Comparison of ENCODE assay signal across 8 mouse cellular contexts in genomic region chr19:5038709-5039156, GRCm38 (mm10). TPM values are rescaled to one million over a fixed set of nuclear protein-coding genes. Genes with fewer than 3 reads are reported as not detected.
DNase-seq lines count a peak whose midpoint lies in the region; ATAC-seq lines count a peak whose summit lies in the region.

Gene B4gat1 (plus strand): TSS chr19:5038826.
Gene AC124502.3 (plus strand): TSS chr19:5038891.

- under 1% methylated on average over 44 of the region's 44 CpGs for WGBS in embryonic facial prominence, embryonic 12.5 days

- peaks cover 35% of the 10 kb centered on the region for H3K4me1 ChIP-seq in embryonic facial prominence, embryonic 12.5 days

- H3K27me3 ChIP-seq in embryonic facial prominence, embryonic 12.5 days, result no peaks in the 10 kb centered on the region

- peak within 1 kb of the TSS; percentile 91 for H3K4me3 ChIP-seq in embryonic facial prominence, embryonic 12.5 days

- no peaks in the 10 kb centered on the region for H3K9me3 ChIP-seq in embryonic facial prominence, embryonic 12.5 days

- H3K36me3 ChIP-seq in embryonic facial prominence, embryonic 12.5 days, result peaks cover 5% of the 10 kb centered on the region

- H3K4me2 ChIP-seq in embryonic facial prominence, embryonic 12.5 days (replicated peaks), result peak within 1 kb of the TSS; percentile 99

- peak within 1 kb of the TSS; percentile 83 for H3K27ac ChIP-seq in embryonic facial prominence, embryonic 12.5 days

- peak; percentile 86 for ATAC-seq in embryonic facial prominence, embryonic 12.5 days (ENCODE audit: insufficient number of reproducible peaks, insufficient read depth, low FRiP score, low TSS enrichment)

- H3K9ac ChIP-seq in embryonic facial prominence, embryonic 12.5 days, result peak within 1 kb of the TSS; percentile 94

- peak; percentile 90 for DNase-seq in 416B (ENCODE audit: low read depth)
- peak; percentile 93 to 94 for DNase-seq in adrenal gland, postnatal 36 days
- DNase-seq in heart, adult 8-10 months (ENCODE audit: low spot score), result peak; percentile 76
- DNase-seq in kidney, adult 9 months, result peak; percentile 87
- peak; percentile 88 for DNase-seq in liver
- peak; percentile 55 to 71 for DNase-seq in monocyte, adult 2 months (ENCODE audit: low read depth in 1 of 2, low spot score in 2 of 2)
- peak; percentile 84 to 90 for DNase-seq in spleen, postnatal 4 days (ENCODE audit: low spot score in 2 of 2)

RNA-seq across cellular contexts. Expression of gene B4gat1, which starts in this region (rescaled TPM):
- 10 to 100 TPM; 27.8 to 43.5 TPM for total RNA-seq in adrenal gland, postnatal 36 days (2021)
- polyA plus RNA-seq in embryonic facial prominence, embryonic 12.5 days (2016; fragmentation: Nextera tagmentation; extraction: Ambion mirVana), result 46.4 and 48.1 TPM in 2 replicates
- 10 to 100 TPM; 45.0 to 47.2 (median 45.6) TPM for total RNA-seq in heart, adult 8-10 months (2022)

RNA-seq across cellular contexts. Expression of gene AC124502.3, which starts in this region (rescaled TPM):
- 1 to 10 TPM in 1 of 2 experiments, under 1 TPM in 1; 0.99 to 2.3 TPM for total RNA-seq in adrenal gland, postnatal 36 days (2021)
- 3.5 and 4.7 TPM in 2 replicates for polyA plus RNA-seq in embryonic facial prominence, embryonic 12.5 days (2016; fragmentation: Nextera tagmentation; extraction: Ambion mirVana)
- total RNA-seq in heart, adult 8-10 months (2022), result 1 to 10 TPM; 2.4 to 3.4 (median 2.6) TPM

Comparison
In these comparisons a context has a peak if more than half of its experiments do, and no peak if none do; other contexts are left out.
1. Peak in every context shown above with its lines: DNase-seq, ATAC-seq, H3K4me3 ChIP-seq and H3K27ac ChIP-seq.